Mouse (Mus musculus) embryonic fibroblast, embryonic 13.5 days (primary cell): ENCODE measurements around the gene Atp1b3. TPM values are rescaled to one million over a fixed set of nuclear protein-coding genes. Genes with fewer than 3 reads are reported as not detected.

Experiments
- H3K27ac ChIP-seq: 2 replicates; pipeline ENCODE4 v1.5.1; 2012; ENCODE audit warnings: low read length, control low read depth, inconsistent platforms; ENCODE audit not compliant: insufficient read depth
- H3K4me1 ChIP-seq: 2 replicates; pipeline ENCODE4 v1.6.1; 2011; ENCODE audit warnings: low read length; ENCODE audit not compliant: control insufficient read depth, insufficient read depth
- H3K4me3 ChIP-seq: 2 replicates; pipeline ENCODE4 v1.5.1; 2011; ENCODE audit warnings: mild to moderate bottlenecking, control low read depth, low read length; ENCODE audit not compliant: insufficient read depth
- CTCF ChIP-seq: IDR thresholded peaks from 2 replicates; pipeline ENCODE4 v1.5.1; 2011; ENCODE audit warnings: mild to moderate bottlenecking, control low read depth, low read length, moderate library complexity, borderline replicate concordance; ENCODE audit not compliant: insufficient read depth
- POLR2A ChIP-seq: IDR thresholded peaks from 2 replicates; pipeline ENCODE4 v1.6.1; 2011; ENCODE audit warnings: low read depth, mild to moderate bottlenecking, control low read depth, low read length, moderate library complexity
- polyA plus RNA-seq: library from polyadenylated mRNA; stranded (reverse); fragments of >200 nt; gene quantifications from 2 replicates; pipeline ENCODE4 v1.2.4, GENCODE M21; 2011; ENCODE audit warnings: low read depth; ENCODE audit not compliant: missing spikeins, insufficient read length

Gene Atp1b3
- polyA plus RNA-seq, 1 experiment, result 102 TPM

DNA sequence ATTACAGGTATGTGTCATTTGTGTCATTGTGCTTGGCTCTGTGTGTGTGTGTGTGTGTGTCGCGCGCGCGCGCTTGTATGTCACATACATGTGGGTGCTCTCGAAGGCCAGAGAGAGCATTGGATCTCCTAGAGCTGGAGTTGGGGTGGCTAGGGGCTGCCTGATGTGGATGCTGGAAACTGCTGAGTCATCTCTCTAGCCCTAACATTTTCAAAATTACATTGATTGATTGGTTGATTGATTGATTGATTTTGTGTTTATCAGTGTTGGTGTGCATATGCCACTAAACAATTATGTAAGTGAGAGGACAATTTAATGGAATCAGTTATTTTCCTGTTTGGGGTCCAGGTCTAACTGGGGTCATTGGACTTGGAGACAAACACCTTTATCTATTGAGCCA, 72.1 kb downstream of the Atp1b3 start:
- Histone ChIP-seq H3K4me3 (no peak overlapping the region), H3K27ac (no peak overlapping the region), H3K4me1 (no peaks in the 10 kb centered on the region)
- TF ChIP-seq CTCF (no peak), POLR2A (no peak)

DNA sequence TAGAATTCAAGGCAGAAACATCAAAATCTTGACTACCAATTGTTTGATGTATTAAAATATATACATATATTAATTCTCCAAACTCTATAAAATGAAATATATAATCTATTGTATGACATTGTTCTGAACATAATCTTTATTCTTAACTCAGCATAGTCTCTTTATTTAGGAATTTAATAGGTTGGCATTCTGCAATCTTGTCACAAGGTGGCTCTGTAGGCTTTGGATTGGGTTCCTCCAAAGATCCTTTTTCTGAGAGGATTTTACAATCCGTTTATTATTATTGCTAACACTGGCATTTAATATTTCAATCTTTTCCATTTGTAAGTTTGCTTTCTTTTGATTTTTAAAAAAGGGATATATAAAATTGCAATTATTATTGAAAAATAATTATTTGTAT, 79.3 kb downstream of the Atp1b3 start:
- H3K4me1 ChIP-seq, result no peaks in the 10 kb centered on the region
- no peak overlapping the region for H3K4me3 ChIP-seq
- TF ChIP-seq POLR2A, result no peak
- TF ChIP-seq CTCF, result no peak
- no peak overlapping the region for H3K27ac ChIP-seq

Other genes starting within 250 kb of the Atp1b3 start
- 5.7 and 6.2 TPM in 2 replicates for gene Gk5, start 245.1 kb downstream of the Atp1b3 start, polyA plus RNA-seq
- 24.6 and 29.6 TPM in 2 replicates for gene Tfdp2, start 168.2 kb downstream of the Atp1b3 start, polyA plus RNA-seq
- 78.6 and 82.4 TPM in 2 replicates for gene Rnf7, start 114.2 kb upstream of the Atp1b3 start, polyA plus RNA-seq
- gene Gm28729, start 160.8 kb upstream of the Atp1b3 start, polyA plus RNA-seq, result not detected in 2 replicates